Mouse (Mus musculus) hindbrain, embryonic 15.5 days (tissue): ENCODE measurements at regions not wholly inside any gene's neighbourhood (a gene's known extent, or its start where the extent isn't known, plus 50 kb on each side); places are given as distances from the start of the nearest gene placed in this dataset.

Source experiments
- ATAC-seq: fragments of 200-750 bp; cut with Nextera tagmentation; 2 replicates; pipeline ENCODE4 v1.8.0; 2017; ENCODE audit warnings: low read depth, moderate number of reproducible peaks, moderate TSS enrichment; ENCODE audit not compliant: low FRiP score
- H3K27ac ChIP-seq: fragments of 300-500 bp; sonication (generic); replicated peaks from 2 replicates; pipeline ENCODE4 v1.5.1; 2015; ENCODE audit warnings: mild to moderate bottlenecking, inconsistent platforms
- H3K27me3 ChIP-seq: fragments of 300-500 bp; sonication (generic); 2 replicates; pipeline ENCODE4 v1.6.1; 2015; ENCODE audit warnings: control low read depth, inconsistent platforms
- H3K36me3 ChIP-seq: fragments of 300-500 bp; sonication (generic); 2 replicates; pipeline ENCODE4 v1.6.1; 2015; ENCODE audit warnings: control low read depth, inconsistent platforms
- H3K4me1 ChIP-seq: fragments of 300-500 bp; sonication (generic); replicated peaks from 2 replicates; pipeline ENCODE4 v1.6.1; 2015; ENCODE audit warnings: control low read depth, inconsistent platforms
- H3K4me2 ChIP-seq: fragments of 300-500 bp; sonication (generic); 2 replicates; pipeline ENCODE4 v1.6.1; 2015; ENCODE audit warnings: moderate library complexity, mild to moderate bottlenecking, inconsistent platforms
- H3K4me3 ChIP-seq: fragments of 300-500 bp; sonication (generic); 2 replicates; pipeline ENCODE4 v1.5.1; 2015; ENCODE audit warnings: mild to moderate bottlenecking, inconsistent platforms
- H3K9ac ChIP-seq: fragments of 300-500 bp; sonication (generic); 2 replicates; pipeline ENCODE4 v1.6.1; 2015; ENCODE audit warnings: inconsistent platforms
- H3K9me3 ChIP-seq: fragments of 300-500 bp; sonication (generic); 2 replicates; pipeline ENCODE4 v1.6.1; 2016; ENCODE audit warnings: control low read depth, inconsistent platforms
- WGBS: fragments of 180-500 bp; shearing (Covaris S2); methylation state at CpG from one replicate; pipeline ENCODE4 v1.1.7; 2015; 5-methylcytosine and 5-hydroxymethylcytosine counted together

DNA sequence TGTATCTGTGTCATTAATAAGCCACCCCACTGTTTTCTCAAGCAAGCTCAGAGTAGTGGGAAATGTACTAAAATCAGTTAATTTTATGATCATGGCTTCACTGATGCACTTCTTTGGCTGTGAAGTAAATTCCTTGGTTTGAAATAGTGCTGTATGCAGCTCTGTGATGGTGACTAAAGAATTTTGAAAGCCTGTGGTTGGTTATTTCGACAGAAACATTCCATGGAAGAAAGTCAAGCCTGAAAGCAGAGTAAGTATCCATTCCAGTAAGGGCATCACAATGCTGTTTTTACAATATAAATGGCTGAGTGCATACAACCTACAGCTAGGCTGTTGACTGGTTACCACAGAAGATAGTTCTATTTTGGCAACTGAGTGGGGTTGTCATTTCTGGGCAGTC, 154.2 kb upstream of the Galnt13 start:
- no peaks in the 10 kb centered on the region for H3K9me3 ChIP-seq
- H3K4me1 ChIP-seq: no peaks in the 10 kb centered on the region
- no peak overlapping the region for H3K9ac ChIP-seq
- no peak overlapping the region for H3K4me2 ChIP-seq
- no peak overlapping the region for H3K27ac ChIP-seq
- no peaks in the 10 kb centered on the region for H3K36me3 ChIP-seq
- no peak overlapping the region for H3K4me3 ChIP-seq
- 69% methylated on average over 1 of the region's 1 CpGs for WGBS
- ATAC-seq: no peak
- H3K27me3 ChIP-seq: no peaks in the 10 kb centered on the region

DNA sequence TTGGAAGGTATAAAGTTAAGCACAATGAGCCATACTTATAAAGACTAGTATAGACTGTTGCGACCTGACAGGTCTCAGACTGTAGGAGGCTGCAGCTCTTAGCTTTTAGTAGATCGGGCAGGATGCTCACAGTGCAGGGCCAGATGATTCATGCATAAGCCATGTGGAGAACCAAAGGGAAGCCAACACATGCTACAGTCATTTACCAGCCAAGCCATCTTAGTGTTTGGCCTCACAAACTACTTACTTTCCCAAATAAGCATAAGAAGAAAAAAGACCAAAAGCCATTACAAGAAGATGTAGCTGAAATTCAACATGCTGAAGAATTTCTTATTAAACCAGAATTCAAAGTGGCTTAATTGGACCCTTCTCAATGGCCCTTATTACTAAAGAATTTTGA, 152.2 kb upstream of the Galnt13 start:
- Histone ChIP-seq H3K36me3 (no peaks in the 10 kb centered on the region), H3K4me2 (no peak overlapping the region), H3K9ac (no peak overlapping the region), H3K4me1 (no peaks in the 10 kb centered on the region), H3K9me3 (no peaks in the 10 kb centered on the region), H3K4me3 (no peak overlapping the region), H3K27me3 (no peaks in the 10 kb centered on the region), H3K27ac (no peak overlapping the region)
- no peak for ATAC-seq
- WGBS: 90% methylated on average over 2 of the region's 2 CpGs

DNA sequence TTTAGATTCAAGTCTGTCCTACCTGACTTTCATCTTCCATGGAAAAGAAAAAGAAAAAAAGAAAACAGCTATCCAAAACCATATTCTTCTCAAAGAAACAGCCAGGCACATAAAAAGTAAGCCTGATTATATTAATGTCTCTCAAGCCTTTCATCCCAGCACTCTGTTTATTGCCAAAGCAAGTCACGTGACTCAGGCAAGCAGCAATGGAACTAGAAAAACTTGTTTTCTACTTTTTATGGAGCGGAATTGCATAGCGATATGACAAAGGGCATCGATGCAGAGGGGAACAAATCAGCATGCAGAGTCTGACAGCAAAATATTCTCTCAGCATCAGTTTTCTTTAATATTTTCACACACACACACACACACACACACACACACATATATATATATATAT, 130.6 kb upstream of the Galnt13 start:
- no peaks in the 10 kb centered on the region for H3K27me3 ChIP-seq
- no peak overlapping the region for H3K9ac ChIP-seq
- H3K4me2 ChIP-seq: no peak overlapping the region
- no peak for ATAC-seq
- H3K27ac ChIP-seq: no peak overlapping the region
- H3K4me3 ChIP-seq: no peak overlapping the region
- 94% methylated on average over 4 of the region's 4 CpGs for WGBS
- H3K9me3 ChIP-seq: no peaks in the 10 kb centered on the region
- no peaks in the 10 kb centered on the region for H3K4me1 ChIP-seq
- no peaks in the 10 kb centered on the region for H3K36me3 ChIP-seq

DNA sequence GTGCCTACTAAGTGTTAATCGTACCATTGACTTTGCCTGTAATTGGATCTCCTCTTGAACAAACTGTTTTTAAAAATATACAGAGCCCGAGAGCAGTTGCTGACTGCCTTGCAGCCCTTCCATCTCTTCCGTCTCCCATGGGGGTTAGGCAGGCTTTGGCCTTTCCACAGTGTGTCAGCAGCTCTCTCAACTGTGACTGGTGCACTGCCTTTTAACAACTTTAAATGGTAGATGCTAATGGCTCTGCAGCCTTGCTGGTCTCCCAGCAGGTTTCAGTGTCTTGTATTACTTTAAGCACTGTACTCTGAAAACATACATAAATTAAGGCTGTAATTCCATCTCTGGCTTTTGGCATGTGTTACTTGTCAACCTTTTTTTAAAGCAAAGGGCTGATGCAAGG, 117.6 kb upstream of the Galnt13 start:
- no peaks in the 10 kb centered on the region for H3K36me3 ChIP-seq
- no peaks in the 10 kb centered on the region for H3K9me3 ChIP-seq
- no peak overlapping the region for H3K9ac ChIP-seq
- no peak overlapping the region for H3K27ac ChIP-seq
- H3K27me3 ChIP-seq: no peaks in the 10 kb centered on the region
- 58% methylated on average over 3 of the region's 3 CpGs for WGBS
- 0 out of 2 replicates have a peak, but pooled peaks have one; percentile 42 for ATAC-seq
- H3K4me3 ChIP-seq: no peak overlapping the region
- H3K4me2 ChIP-seq: no peak overlapping the region
- H3K4me1 ChIP-seq: no peaks in the 10 kb centered on the region

DNA sequence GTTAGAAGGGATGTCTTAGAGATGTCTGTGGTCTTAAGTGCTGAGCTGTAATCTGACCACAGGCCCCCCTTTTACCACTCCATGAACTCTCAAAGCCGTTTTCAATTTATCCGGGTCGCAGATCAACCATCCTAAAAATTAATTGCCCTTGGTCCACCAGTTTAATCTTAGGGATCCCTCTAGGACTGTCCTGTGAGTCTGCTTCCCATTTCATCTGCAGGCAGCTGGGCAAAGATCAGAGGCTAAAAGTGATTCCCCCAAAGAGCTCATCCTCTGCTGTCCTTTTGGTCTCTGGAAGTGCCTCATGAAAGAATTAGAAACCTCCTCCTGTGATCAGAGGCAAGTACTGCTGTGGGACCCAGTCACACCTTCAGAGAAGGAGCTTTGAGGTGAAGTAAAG, 69.2 kb upstream of the Galnt13 start:
- WGBS: 76% methylated on average over 3 of the region's 3 CpGs
- H3K4me1 ChIP-seq: no peaks in the 10 kb centered on the region
- no peak overlapping the region for H3K9ac ChIP-seq
- no peak for ATAC-seq
- no peaks in the 10 kb centered on the region for H3K36me3 ChIP-seq
- no peaks in the 10 kb centered on the region for H3K9me3 ChIP-seq
- no peak overlapping the region for H3K4me3 ChIP-seq
- no peak overlapping the region for H3K4me2 ChIP-seq
- no peak overlapping the region for H3K27ac ChIP-seq
- no peaks in the 10 kb centered on the region for H3K27me3 ChIP-seq

DNA sequence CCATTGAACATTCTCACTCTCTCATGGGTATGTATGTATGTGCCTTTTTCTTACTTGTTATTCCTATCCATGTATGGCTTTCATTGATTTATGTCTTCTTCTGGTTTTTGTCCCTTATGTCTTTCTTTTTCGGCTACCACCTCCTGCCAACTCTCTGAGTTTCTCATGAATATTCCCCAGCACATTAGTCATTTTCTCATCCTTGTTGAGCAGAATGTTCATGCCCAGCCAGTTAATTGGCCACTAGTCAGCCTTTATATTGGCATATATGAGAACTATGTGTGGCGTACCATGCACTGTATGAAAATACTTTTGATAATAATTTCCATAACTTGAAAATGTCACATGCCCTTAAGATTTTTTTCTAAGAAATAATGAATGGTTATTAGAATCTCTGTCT, 56.8 kb upstream of the Galnt13 start:
- WGBS: 73% methylated on average over 2 of the region's 2 CpGs
- no peaks in the 10 kb centered on the region for H3K27me3 ChIP-seq

More for the DNA sequence above, 56.8 kb upstream of the Galnt13 start:
- no peak overlapping the region for H3K9ac ChIP-seq
- H3K4me1 ChIP-seq: no peaks in the 10 kb centered on the region
- no peak overlapping the region for H3K4me2 ChIP-seq
- no peak overlapping the region for H3K4me3 ChIP-seq
- no peak for ATAC-seq
- H3K36me3 ChIP-seq: no peaks in the 10 kb centered on the region
- no peaks in the 10 kb centered on the region for H3K9me3 ChIP-seq
- no peak overlapping the region for H3K27ac ChIP-seq
